In the genomic region with DNA sequence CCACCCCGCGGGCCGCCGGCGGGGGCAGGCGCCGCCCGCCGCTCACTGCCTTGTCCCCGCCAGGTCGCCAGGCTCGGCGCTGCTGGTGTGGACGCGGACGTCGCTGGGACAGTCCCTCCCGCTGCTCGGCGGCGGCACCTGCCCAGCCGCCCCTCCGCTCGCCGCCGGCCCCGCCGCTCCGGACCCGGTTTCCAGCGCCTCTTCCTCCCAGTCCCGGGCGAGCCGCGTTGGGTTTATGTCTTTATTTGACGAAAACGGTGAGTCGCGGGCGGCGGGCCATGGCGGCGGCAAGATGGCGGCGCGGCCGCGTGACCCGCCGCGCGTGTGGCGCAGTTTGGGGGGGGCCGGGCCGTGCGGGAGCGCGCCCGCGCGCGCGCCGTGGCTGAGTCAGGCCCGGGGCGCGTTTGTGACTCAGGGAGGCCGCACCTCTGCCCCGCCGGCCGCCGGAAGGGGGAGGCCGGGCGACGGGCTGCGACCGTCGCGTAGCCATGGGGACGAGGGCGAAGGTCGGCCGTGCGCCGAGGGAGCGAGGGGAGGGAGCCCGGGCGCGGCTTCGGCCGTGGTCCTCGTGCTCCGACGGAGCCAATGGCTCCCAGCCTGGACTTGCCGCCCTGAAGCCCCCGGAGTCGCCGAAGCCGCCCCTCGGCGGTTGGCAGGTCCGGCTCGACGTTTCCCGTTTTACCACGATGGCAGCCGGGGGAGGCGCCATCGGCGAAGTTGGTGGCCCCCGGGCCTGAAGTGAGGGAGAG, we compare ENCODE assay signal across 8 mouse cellular contexts. TPM values are rescaled to one million over a fixed set of nuclear protein-coding genes. Genes with fewer than 3 reads are reported as not detected.
DNase-seq lines count a peak whose midpoint lies in the region; ATAC-seq and TF ChIP-seq lines count a peak whose summit lies in the region.

No protein-coding gene starts in this region.

- H3K4me2 ChIP-seq in heart, embryonic 15.5 days: peak overlapping the region; percentile 75
- H3K4me2 ChIP-seq in liver, embryonic 14.5 days (ENCODE audit: low read depth): peak overlapping the region; percentile 86
- peak overlapping the region; percentile 66 for H3K4me2 ChIP-seq in stomach, embryonic 15.5 days

- H3K4me3 ChIP-seq in bone marrow macrophage, adult 2 months (ENCODE audit: insufficient read depth, low read length): peak overlapping the region; percentile 91
- peak overlapping the region; percentile 74 for H3K4me3 ChIP-seq in erythroblast, embryonic 14.5 days (replicated peaks)
- H3K4me3 ChIP-seq in heart, embryonic 15.5 days: peak overlapping the region; percentile 77
- peak overlapping the region; percentile 99 for H3K4me3 ChIP-seq in liver, embryonic 14.5 days (ENCODE audit: insufficient read depth in 1 of 2, low read depth in 2 of 2, low read length in 2 of 2)
- peak overlapping the region; percentile 88 for H3K4me3 ChIP-seq in stomach, embryonic 15.5 days (replicated peaks)

- peak overlapping the region; percentile 96 for H3K27ac ChIP-seq in bone marrow macrophage, adult 2 months (ENCODE audit: insufficient read depth, low read depth, low read length)
- peak overlapping the region; percentile 97 for H3K27ac ChIP-seq in heart, embryonic 15.5 days
- peak overlapping the region; percentile 89 for H3K27ac ChIP-seq in liver, embryonic 14.5 days
- H3K27ac ChIP-seq in stomach, embryonic 15.5 days: peak overlapping the region; percentile 97

- peak overlapping the region; percentile 93 for H3K9ac ChIP-seq in heart, embryonic 15.5 days
- peak overlapping the region; percentile 92 for H3K9ac ChIP-seq in liver, embryonic 14.5 days (replicated peaks)
- peak overlapping the region; percentile 97 for H3K9ac ChIP-seq in stomach, embryonic 15.5 days

- ATAC-seq in heart, embryonic 15.5 days (replicated peaks; ENCODE audit: insufficient number of reproducible peaks, insufficient read depth, low FRiP score, low read depth): peak; percentile 74
- ATAC-seq in liver, embryonic 14.5 days (ENCODE audit: insufficient read depth): peak; percentile 61
- peak; percentile 61 for ATAC-seq in stomach, embryonic 15.5 days (ENCODE audit: insufficient read depth, low FRiP score, low read depth)

- peaks cover 2% of the 10 kb centered on the region; the same call in 1 of the 2 replicates for H3K9me3 ChIP-seq in erythroblast, embryonic 14.5 days (ENCODE audit: control insufficient read depth, low read length)
- no peaks in the 10 kb centered on the region for H3K9me3 ChIP-seq in heart, embryonic 15.5 days (replicated peaks)
- no peaks in the 10 kb centered on the region for H3K9me3 ChIP-seq in liver, embryonic 14.5 days (ENCODE audit: control insufficient read depth, low read length)
- H3K9me3 ChIP-seq in stomach, embryonic 15.5 days: no peaks in the 10 kb centered on the region

- H3K36me3 ChIP-seq in erythroblast, embryonic 14.5 days (ENCODE audit: control insufficient read depth): peaks cover 49% of the 10 kb centered on the region
- H3K36me3 ChIP-seq in heart, embryonic 15.5 days: peaks cover 45% of the 10 kb centered on the region
- H3K36me3 ChIP-seq in liver, embryonic 14.5 days (replicated peaks; ENCODE audit: control insufficient read depth, insufficient read depth, low read depth): peaks cover 47% of the 10 kb centered on the region
- H3K36me3 ChIP-seq in stomach, embryonic 15.5 days: peaks cover 36% of the 10 kb centered on the region

- TF ChIP-seq EP300 in liver, embryonic 14.5 days (IDR thresholded peaks at IDR 0.05; ENCODE audit: low read depth): no peak

- peaks cover 31% of the 10 kb centered on the region for H3K4me1 ChIP-seq in bone marrow macrophage, adult 2 months (ENCODE audit: control insufficient read depth, insufficient read depth, low read length)
- H3K4me1 ChIP-seq in erythroblast, embryonic 14.5 days (ENCODE audit: control insufficient read depth): peaks cover 63% of the 10 kb centered on the region
- peaks cover 42% of the 10 kb centered on the region for H3K4me1 ChIP-seq in heart, embryonic 15.5 days (replicated peaks)
- peaks cover 32 to 42% of the 10 kb centered on the region in 2 experiments for H3K4me1 ChIP-seq in liver, embryonic 14.5 days (replicated peaks; ENCODE audit: control insufficient read depth in 2 of 2, insufficient read depth in 2 of 2, low read length in 1 of 2)
- peaks cover 14% of the 10 kb centered on the region for H3K4me1 ChIP-seq in stomach, embryonic 15.5 days

- no peak for TF ChIP-seq POLR2A in bone marrow macrophage, adult 2 months (IDR thresholded peaks at IDR 0.05; ENCODE audit: borderline replicate concordance, low read depth, low read length)

- WGBS in heart, embryonic 15.5 days: under 1% methylated on average over 97 of the region's 111 CpGs
- WGBS in liver, embryonic 14.5 days (ENCODE audit: insufficient replicate concordance): under 1% methylated on average over 108 of the region's 111 CpGs
- WGBS in stomach, embryonic 15.5 days: under 1% methylated on average over 98 of the region's 111 CpGs

- H3K27me3 ChIP-seq in erythroblast, embryonic 14.5 days (ENCODE audit: control insufficient read depth): peaks cover 17% of the 10 kb centered on the region
- no peaks in the 10 kb centered on the region for H3K27me3 ChIP-seq in heart, embryonic 15.5 days
- H3K27me3 ChIP-seq in liver, embryonic 14.5 days (ENCODE audit: control insufficient read depth, insufficient read depth, low read length): peaks cover 3% of the 10 kb centered on the region
- H3K27me3 ChIP-seq in stomach, embryonic 15.5 days (replicated peaks): no peaks in the 10 kb centered on the region

- no peak for TF ChIP-seq CTCF in bone marrow macrophage, adult 2 months (IDR thresholded peaks at IDR 0.05; ENCODE audit: low read depth, low read length)
- TF ChIP-seq CTCF in liver, embryonic 14.5 days (IDR thresholded peaks at IDR 0.05; ENCODE audit: low read depth): no peak

- peak; percentile 75 for DNase-seq in A20 (ENCODE audit: low read depth, low spot score)
- DNase-seq in kidney, postnatal 25 days: peak; percentile 85 to 95
- peak; percentile 64 to 73 (median 72) for DNase-seq in liver, embryonic 14.5 days (ENCODE audit: low read depth in 3 of 3, low spot score in 3 of 3)
- DNase-seq in neural tube, embryonic 10.5 days (ENCODE audit: extremely low spot score, low spot score): peak; percentile 86

RNA-seq across cellular contexts. Expression of a gene that starts 0.7 kb away (rescaled TPM):
- 147 and 151 TPM in 2 replicates for polyA plus RNA-seq in bone marrow macrophage, adult 2 months (2012; ENCODE audit: insufficient read depth, insufficient read length, missing spikeins)
- 16.6 and 23.0 TPM in 2 replicates for polyA plus RNA-seq in erythroblast, embryonic 14.5 days (2012)
- polyA plus RNA-seq in heart, embryonic 15.5 days (2015; fragmentation: Nextera tagmentation; extraction: Ambion mirVana): 372 and 404 TPM in 2 replicates
- 64.1 and 112 TPM in 2 replicates for polyA plus RNA-seq in liver, embryonic 14.5 days (2012; rRNA removed)
- polyA plus RNA-seq in liver, embryonic 14.5 days (2014; fragmentation: Nextera tagmentation; extraction: Ambion mirVana): 411 and 432 TPM in 2 replicates
- 575 TPM in 2 replicates for polyA plus RNA-seq in stomach, embryonic 15.5 days (2015; fragmentation: Nextera tagmentation; extraction: Ambion mirVana)

RNA-seq across cellular contexts. Expression of a gene that starts 35.9 kb away (rescaled TPM):
- polyA plus RNA-seq in bone marrow macrophage, adult 2 months (2012; ENCODE audit: insufficient read depth, insufficient read length, missing spikeins): 28.6 and 34.0 TPM in 2 replicates
- polyA plus RNA-seq in erythroblast, embryonic 14.5 days (2012): 2.0 and 2.4 TPM in 2 replicates
- polyA plus RNA-seq in heart, embryonic 15.5 days (2015; fragmentation: Nextera tagmentation; extraction: Ambion mirVana): 25.8 and 30.4 TPM in 2 replicates
- polyA plus RNA-seq in liver, embryonic 14.5 days (2012; rRNA removed): 14.6 and 24.6 TPM in 2 replicates
- polyA plus RNA-seq in liver, embryonic 14.5 days (2014; fragmentation: Nextera tagmentation; extraction: Ambion mirVana): 18.0 and 19.5 TPM in 2 replicates
- 33.9 and 34.9 TPM in 2 replicates for polyA plus RNA-seq in stomach, embryonic 15.5 days (2015; fragmentation: Nextera tagmentation; extraction: Ambion mirVana)

RNA-seq across cellular contexts. Expression of a gene that starts 52.8 kb away (rescaled TPM):
- polyA plus RNA-seq in bone marrow macrophage, adult 2 months (2012; ENCODE audit: insufficient read depth, insufficient read length, missing spikeins): not detected in 2 replicates
- not detected in 2 replicates for polyA plus RNA-seq in erythroblast, embryonic 14.5 days (2012)
- 2.0 and 5.2 TPM in 2 replicates for polyA plus RNA-seq in heart, embryonic 15.5 days (2015; fragmentation: Nextera tagmentation; extraction: Ambion mirVana)
- 0.61 and 0.91 TPM in 2 replicates for polyA plus RNA-seq in liver, embryonic 14.5 days (2012; rRNA removed)
- polyA plus RNA-seq in liver, embryonic 14.5 days (2014; fragmentation: Nextera tagmentation; extraction: Ambion mirVana): 0.42 and 0.53 TPM in 2 replicates
- polyA plus RNA-seq in stomach, embryonic 15.5 days (2015; fragmentation: Nextera tagmentation; extraction: Ambion mirVana): 25.4 and 30.3 TPM in 2 replicates

Comparison
In these comparisons a context has a peak if more than half of its experiments do, and no peak if none do; other contexts are left out.
1. Peak in every context shown above with its lines: DNase-seq, ATAC-seq, H3K4me3 ChIP-seq and H3K27ac ChIP-seq.